Mouse (Mus musculus) megakaryocyte, adult 5-6 weeks (primary cell): Measurements from ENCODE around the gene Zglp1. TPM values are rescaled to one million over a fixed set of nuclear protein-coding genes. Genes with fewer than 3 reads are reported as not detected.

Experiments
- ATAC-seq: 2 replicates; pipeline ENCODE4 v1.8.0; 2016; ENCODE audit warnings: mild to moderate bottlenecking, inconsistent platforms; ENCODE audit not compliant: poor library complexity, severe bottlenecking
- total RNA-seq, 2 experiments: library from RNA; stranded (forward) in 1 of 2; stranded (reverse) in 1 of 2; fragments of 153-499, 151-499 nt in 1 of 2; fragments of 221-1000, 200-1000 nt in 1 of 2; gene quantifications; 2 replicates each; pipeline versions ENCODE4 v1.2.3 to v1.2.4; 2015 to 2017

The Zglp1 gene
- total RNA-seq, 2 experiments from 2014 or later, result not detected

GRCm38 (mm10) chr9:21029291-21030054 lies 37.4 kb downstream of the Zglp1 start, which contains the start of gene Icam4:
Icam4 (plus strand) TSS chr9:21029373.
- peak; percentile 59 for ATAC-seq

- ATAC-seq, result no peak
These were observed 38.3 kb downstream of the Zglp1 start for GRCm38 (mm10) chr9:21028560-21029110.

- ATAC-seq, result no peak
These were observed 39.1 kb downstream of the Zglp1 start for GRCm38 (mm10) chr9:21027774-21028290.

- no peak for ATAC-seq
These were observed 40.0 kb downstream of the Zglp1 start for GRCm38 (mm10) chr9:21026849-21027248.

GRCm38 (mm10) chr9:21025258-21025810 lies 41.6 kb downstream of the Zglp1 start:
- ATAC-seq, result no peak

- ATAC-seq, result no peak
These were observed 44.2 kb downstream of the Zglp1 start for GRCm38 (mm10) chr9:21022726-21023125.

GRCm38 (mm10) chr9:21022288-21022687 lies 44.6 kb downstream of the Zglp1 start:
- ATAC-seq, result no peak

GRCm38 (mm10) chr9:21021363-21021762 lies 45.5 kb downstream of the Zglp1 start:
- ATAC-seq, result no peak

- ATAC-seq, result no peak
These were observed 48.3 kb downstream of the Zglp1 start for GRCm38 (mm10) chr9:21018600-21018999.

GRCm38 (mm10) chr9:21017177-21017575 lies 49.7 kb downstream of the Zglp1 start:
- ATAC-seq, result no peak

- no peak for ATAC-seq
These were observed 50.3 kb downstream of the Zglp1 start for GRCm38 (mm10) chr9:21016331-21017176.

- peak; percentile 51 for ATAC-seq
These were observed 51.2 kb downstream of the Zglp1 start, which contains the start of gene Icam1 for GRCm38 (mm10) chr9:21015571-21016130. Icam1 (plus strand) TSS chr9:21015985.

- peak; percentile 84 for ATAC-seq
These were observed 52.0 kb downstream of the Zglp1 start for GRCm38 (mm10) chr9:21014691-21015570.

Other genes starting within 250 kb of the Zglp1 start
- not detected in 2 replicates for gene Rdh8, start 248.6 kb downstream of the Zglp1 start, total RNA-seq (2015)
- gene Rdh8, start 248.6 kb downstream of the Zglp1 start, total RNA-seq (2017), result not detected in 2 replicates
- gene A230050P20Rik, start 198.5 kb downstream of the Zglp1 start, total RNA-seq (2015), result 1.5 and 2.3 TPM in 2 replicates
- gene A230050P20Rik, start 198.5 kb downstream of the Zglp1 start, total RNA-seq (2017), result 1.4 and 2.6 TPM in 2 replicates
- gene Angptl6, start 187.4 kb downstream of the Zglp1 start, total RNA-seq (2015), result 0.62 and 1.3 TPM in 2 replicates
- 0.11 and 0.57 TPM in 2 replicates for gene Angptl6, start 187.4 kb downstream of the Zglp1 start, total RNA-seq (2017)
- 5.7 and 7.8 TPM in 2 replicates for gene Ppan, start 178.9 kb downstream of the Zglp1 start, total RNA-seq (2015)
- 27.5 and 32.2 TPM in 2 replicates for gene Ppan, start 178.9 kb downstream of the Zglp1 start, total RNA-seq (2017)
- gene Eif3g, start 168.5 kb downstream of the Zglp1 start, total RNA-seq (2015), result 88.4 and 102 TPM in 2 replicates
- gene Eif3g, start 168.5 kb downstream of the Zglp1 start, total RNA-seq (2017), result 79.0 and 80.6 TPM in 2 replicates
- 85.4 and 89.6 TPM in 2 replicates for gene Dnmt1, start 107.2 kb downstream of the Zglp1 start, total RNA-seq (2015)
- 165 and 171 TPM in 2 replicates for gene Dnmt1, start 107.2 kb downstream of the Zglp1 start, total RNA-seq (2017)
- gene S1pr2, start 90.3 kb downstream of the Zglp1 start, total RNA-seq (2015), result 7.5 and 8.9 TPM in 2 replicates
- 2.8 and 3.0 TPM in 2 replicates for gene S1pr2, start 90.3 kb downstream of the Zglp1 start, total RNA-seq (2017)
- gene Mrpl4, start 64.4 kb downstream of the Zglp1 start, total RNA-seq (2015), result 47.3 and 63.6 TPM in 2 replicates
- gene Mrpl4, start 64.4 kb downstream of the Zglp1 start, total RNA-seq (2017), result 44.5 and 50.3 TPM in 2 replicates
- gene Icam1, start 51.1 kb downstream of the Zglp1 start, total RNA-seq (2015), result 9.6 and 15.3 TPM in 2 replicates
- 19.5 and 20.5 TPM in 2 replicates for gene Icam1, start 51.1 kb downstream of the Zglp1 start, total RNA-seq (2017)
- gene Icam4, start 37.7 kb downstream of the Zglp1 start, total RNA-seq (2015), result 0.91 and 1.1 TPM in 2 replicates
- gene Icam4, start 37.7 kb downstream of the Zglp1 start, total RNA-seq (2017), result 0.44 and 2.4 TPM in 2 replicates
- not detected in 2 replicates for gene Icam5, start 35.0 kb downstream of the Zglp1 start, total RNA-seq (2015)
- not detected in 2 replicates for gene Icam5, start 35.0 kb downstream of the Zglp1 start, total RNA-seq (2017)
- gene Gm49373, start 6.0 kb upstream of the Zglp1 start, total RNA-seq (2015), result 0.16 and 0.22 TPM in 2 replicates
- 0.59 TPM in 1 of 2 replicates, not detected in the other for gene Gm49373, start 6.0 kb upstream of the Zglp1 start, total RNA-seq (2017)
- gene Fdx1l, start 6.5 kb upstream of the Zglp1 start, total RNA-seq (2015), result 0.73 and 2.1 TPM in 2 replicates
- 15.3 and 17.5 TPM in 2 replicates for gene Fdx1l, start 6.5 kb upstream of the Zglp1 start, total RNA-seq (2017)
- 43.4 and 44.9 TPM in 2 replicates for gene Gm38431, start 24.9 kb upstream of the Zglp1 start, total RNA-seq (2015)
- gene Gm38431, start 24.9 kb upstream of the Zglp1 start, total RNA-seq (2017), result 3.8 and 5.1 TPM in 2 replicates
- 36.0 and 43.0 TPM in 2 replicates for gene Raver1, start 24.9 kb upstream of the Zglp1 start, total RNA-seq (2015)
- gene Raver1, start 24.9 kb upstream of the Zglp1 start, total RNA-seq (2017), result 17.1 and 22.0 TPM in 2 replicates
- 24.9 and 30.9 TPM in 2 replicates for gene Tyk2, start 64.2 kb upstream of the Zglp1 start, total RNA-seq (2015)
- 33.5 and 37.0 TPM in 2 replicates for gene Tyk2, start 64.2 kb upstream of the Zglp1 start, total RNA-seq (2017)
- 39.6 and 49.0 TPM in 2 replicates for gene Cdc37, start 82.9 kb upstream of the Zglp1 start, total RNA-seq (2015)
- gene Cdc37, start 82.9 kb upstream of the Zglp1 start, total RNA-seq (2017), result 149 and 165 TPM in 2 replicates
- gene Pde4a, start 98.6 kb upstream of the Zglp1 start, total RNA-seq (2015), result 6.8 and 7.3 TPM in 2 replicates
- 3.0 and 3.9 TPM in 2 replicates for gene Pde4a, start 98.6 kb upstream of the Zglp1 start, total RNA-seq (2017)
- gene Keap1, start 172.3 kb upstream of the Zglp1 start, total RNA-seq (2015), result 17.7 and 18.8 TPM in 2 replicates
- 34.0 and 36.9 TPM in 2 replicates for gene Keap1, start 172.3 kb upstream of the Zglp1 start, total RNA-seq (2017)
- gene S1pr5, start 181.3 kb upstream of the Zglp1 start, total RNA-seq (2015), result 3.6 and 4.0 TPM in 2 replicates
- 7.9 and 9.0 TPM in 2 replicates for gene S1pr5, start 181.3 kb upstream of the Zglp1 start, total RNA-seq (2017)
- gene Atg4d, start 198.2 kb upstream of the Zglp1 start, total RNA-seq (2015), result 14.6 and 15.0 TPM in 2 replicates
- gene Atg4d, start 198.2 kb upstream of the Zglp1 start, total RNA-seq (2017), result 13.5 and 19.3 TPM in 2 replicates
- 28.0 and 28.4 TPM in 2 replicates for gene Kri1, start 220.9 kb upstream of the Zglp1 start, total RNA-seq (2015)
- gene Kri1, start 220.9 kb upstream of the Zglp1 start, total RNA-seq (2017), result 53.6 and 76.9 TPM in 2 replicates
- gene Cdkn2d, start 224.3 kb upstream of the Zglp1 start, total RNA-seq (2015), result 132 and 138 TPM in 2 replicates
- gene Cdkn2d, start 224.3 kb upstream of the Zglp1 start, total RNA-seq (2017), result 65.6 and 75.3 TPM in 2 replicates
- gene Ap1m2, start 245.2 kb upstream of the Zglp1 start, total RNA-seq (2015), result 0.31 and 0.32 TPM in 2 replicates
- gene Ap1m2, start 245.2 kb upstream of the Zglp1 start, total RNA-seq (2017), result 0.92 and 1.6 TPM in 2 replicates